Mouse (Mus musculus) adrenal gland, adult (tissue): ENCODE measurements around the gene Leap2.

ENCODE experiments used
- DNase-seq, 2 experiments: peaks; one replicate each; pipeline ENCODE4 v3.0.0; 2022 to 2023; ENCODE audit warnings: low spot score in 1 of 2; ENCODE audit not compliant: inconsistent age in 2 of 2

Leap2 gene

GRCm38 (mm10) chr11:53378918-53379317, 44.1 kb downstream of the Leap2 start:
- DNase-seq: no peak
